Mouse (Mus musculus): ENCODE measurements around the gene 4931409K22Rik. TPM values are rescaled to one million over a fixed set of nuclear protein-coding genes. Genes with fewer than 3 reads are reported as not detected.

The 4931409K22Rik gene
- polyA plus RNA-seq, 1 experiment from 2014 or later, result 0.19 TPM

GRCm38 (mm10) chr5:24591796-24592470 lies 35.3 kb upstream of the 4931409K22Rik start:
- no peaks in the 10 kb centered on the region for H3K9me3 ChIP-seq
- H3K27ac ChIP-seq, result no peak overlapping the region
- no peak overlapping the region for H3K4me2 ChIP-seq
- 50% methylated on average over 24 of the region's 24 CpGs for WGBS
- peaks cover 71% of the 10 kb centered on the region for H3K36me3 ChIP-seq
- H3K9ac ChIP-seq, result peak overlapping the region; percentile 53
- ATAC-seq (ENCODE audit: low FRiP score), result no peak
- no peak overlapping the region for H3K4me3 ChIP-seq
- H3K4me1 ChIP-seq (replicated peaks), result peaks cover 58% of the 10 kb centered on the region
- H3K27me3 ChIP-seq, result peaks cover 20% of the 10 kb centered on the region

- H3K27me3 ChIP-seq, result peaks cover 20% of the 10 kb centered on the region
- H3K27ac ChIP-seq, result no peak overlapping the region
- H3K9ac ChIP-seq, result peak overlapping the region; percentile 35; the same call in 1 of the 2 replicates
- H3K36me3 ChIP-seq, result peaks cover 71% of the 10 kb centered on the region
- H3K4me1 ChIP-seq (replicated peaks), result peaks cover 52% of the 10 kb centered on the region
- H3K4me3 ChIP-seq, result 0 out of 2 replicates have a peak overlapping the region, but pooled peaks have one; percentile 2
- 23% methylated on average over 23 of the region's 23 CpGs for WGBS
- H3K4me2 ChIP-seq, result peak overlapping the region; percentile 21; the same call in 1 of the 2 replicates
- no peak for ATAC-seq (ENCODE audit: low FRiP score)
- H3K9me3 ChIP-seq, result no peaks in the 10 kb centered on the region
Observed at GRCm38 (mm10) chr5:24591268-24591721, 34.7 kb upstream of the 4931409K22Rik start.

GRCm38 (mm10) chr5:24589511-24590500 lies 33.2 kb upstream of the 4931409K22Rik start:
- Histone ChIP-seq H3K9me3 (no peaks in the 10 kb centered on the region), H3K9ac (no peak overlapping the region), H3K4me2 (no peak overlapping the region), H3K27ac (no peak overlapping the region), H3K4me1 (replicated peaks) (peaks cover 42% of the 10 kb centered on the region), H3K36me3 (peaks cover 57% of the 10 kb centered on the region), H3K4me3 (no peak overlapping the region), H3K27me3 (peaks cover 20% of the 10 kb centered on the region)
- WGBS, result 90% methylated on average over 20 of the region's 20 CpGs
- no peak for ATAC-seq (ENCODE audit: low FRiP score)

- peak overlapping the region; percentile 97 for H3K4me2 ChIP-seq
- peak; percentile 33; the same call in 1 of the 2 replicates for ATAC-seq (ENCODE audit: low FRiP score)
- H3K36me3 ChIP-seq, result peaks cover 34% of the 10 kb centered on the region
- 29% methylated on average over 4 of the region's 4 CpGs for WGBS
- peaks cover 40% of the 10 kb centered on the region for H3K4me1 ChIP-seq (replicated peaks)
- peak overlapping the region; percentile 88 for H3K9ac ChIP-seq
- peak overlapping the region; percentile 86 for H3K27ac ChIP-seq
- H3K9me3 ChIP-seq, result no peaks in the 10 kb centered on the region
- peaks cover 16% of the 10 kb centered on the region for H3K27me3 ChIP-seq
- H3K4me3 ChIP-seq, result peak overlapping the region; percentile 86
Observed at GRCm38 (mm10) chr5:24587200-24587577, 30.6 kb upstream of the 4931409K22Rik start.

GRCm38 (mm10) chr5:24586547-24587199 lies 30.1 kb upstream of the 4931409K22Rik start, which contains the start of gene Chpf2:
Chpf2 (plus strand) TSS chr5:24586741.
- no peaks in the 10 kb centered on the region for H3K9me3 ChIP-seq
- peak; percentile 93 for ATAC-seq (ENCODE audit: low FRiP score)
- peaks cover 11% of the 10 kb centered on the region for H3K27me3 ChIP-seq
- WGBS, result 0% methylated on average over 43 of the region's 43 CpGs
- peak within 1 kb of the TSS; percentile 86 for H3K27ac ChIP-seq
- H3K9ac ChIP-seq, result peak within 1 kb of the TSS; percentile 88
- peak within 1 kb of the TSS; percentile 97 for H3K4me2 ChIP-seq
- H3K4me3 ChIP-seq, result peak within 1 kb of the TSS; percentile 86
- peaks cover 29% of the 10 kb centered on the region for H3K36me3 ChIP-seq
- peaks cover 35% of the 10 kb centered on the region for H3K4me1 ChIP-seq (replicated peaks)

- Histone ChIP-seq H3K4me1 (replicated peaks) (peaks cover 29% of the 10 kb centered on the region), H3K9me3 (no peaks in the 10 kb centered on the region), H3K27me3 (peaks cover 7% of the 10 kb centered on the region; the same call in 1 of the 2 replicates), H3K9ac (peak overlapping the region; percentile 88), H3K36me3 (peaks cover 23% of the 10 kb centered on the region), H3K4me2 (peak overlapping the region; percentile 97), H3K27ac (peak overlapping the region; percentile 86), H3K4me3 (peak overlapping the region; percentile 86)
- peak; percentile 57 for ATAC-seq (ENCODE audit: low FRiP score)
- 11% methylated on average over 8 of the region's 8 CpGs for WGBS
Observed at GRCm38 (mm10) chr5:24586106-24586505, 29.5 kb upstream of the 4931409K22Rik start.

GRCm38 (mm10) chr5:24578109-24578963 lies 21.7 kb upstream of the 4931409K22Rik start:
- 65% methylated on average over 6 of the region's 6 CpGs for WGBS
- peak overlapping the region; percentile 83 for H3K27ac ChIP-seq
- peak overlapping the region; percentile 76 for H3K4me3 ChIP-seq
- H3K27me3 ChIP-seq, result no peaks in the 10 kb centered on the region
- H3K4me1 ChIP-seq (replicated peaks), result peaks cover 20% of the 10 kb centered on the region
- H3K4me2 ChIP-seq, result peak overlapping the region; percentile 63
- peaks cover 19% of the 10 kb centered on the region for H3K36me3 ChIP-seq
- ATAC-seq (ENCODE audit: low FRiP score), result no peak
- peak overlapping the region; percentile 64; the same call in 1 of the 2 replicates for H3K9ac ChIP-seq
- no peaks in the 10 kb centered on the region for H3K9me3 ChIP-seq

- H3K9ac ChIP-seq, result peak within 1 kb of the TSS; percentile 81
- under 1% methylated on average over 48 of the region's 48 CpGs for WGBS
- H3K4me2 ChIP-seq, result peak within 1 kb of the TSS; percentile 88
- H3K36me3 ChIP-seq, result peaks cover 28% of the 10 kb centered on the region
- peak; percentile 96 for ATAC-seq (ENCODE audit: low FRiP score)
- no peaks in the 10 kb centered on the region for H3K9me3 ChIP-seq
- peaks cover 20% of the 10 kb centered on the region for H3K4me1 ChIP-seq (replicated peaks)
- H3K27me3 ChIP-seq, result no peaks in the 10 kb centered on the region
- peak within 1 kb of the TSS; percentile 76 for H3K4me3 ChIP-seq
- H3K27ac ChIP-seq, result peak within 1 kb of the TSS; percentile 83
Observed at GRCm38 (mm10) chr5:24577183-24577929, 20.7 kb upstream of the 4931409K22Rik start, which contains the start of gene Abcf2. Abcf2 (minus strand) TSS chr5:24577467.

GRCm38 (mm10) chr5:24576801-24577182 lies 20.2 kb upstream of the 4931409K22Rik start:
- Histone ChIP-seq H3K36me3 (peaks cover 34% of the 10 kb centered on the region), H3K27me3 (no peaks in the 10 kb centered on the region), H3K27ac (peak overlapping the region; percentile 83), H3K9ac (peak overlapping the region; percentile 81), H3K9me3 (no peaks in the 10 kb centered on the region), H3K4me3 (peak overlapping the region; percentile 76), H3K4me2 (peak overlapping the region; percentile 88), H3K4me1 (replicated peaks) (peaks cover 20% of the 10 kb centered on the region)
- under 1% methylated on average over 32 of the region's 32 CpGs for WGBS
- peak; percentile 28 for ATAC-seq (ENCODE audit: low FRiP score)

GRCm38 (mm10) chr5:24575948-24576347 lies 19.3 kb upstream of the 4931409K22Rik start:
- H3K27me3 ChIP-seq, result no peaks in the 10 kb centered on the region
- no peak overlapping the region for H3K9ac ChIP-seq
- peaks cover 43% of the 10 kb centered on the region for H3K36me3 ChIP-seq
- ATAC-seq (ENCODE audit: low FRiP score), result no peak
- 83% methylated on average over 1 of the region's 1 CpGs for WGBS
- peak overlapping the region; percentile 88 for H3K4me2 ChIP-seq
- no peaks in the 10 kb centered on the region for H3K9me3 ChIP-seq
- H3K27ac ChIP-seq, result no peak overlapping the region
- H3K4me3 ChIP-seq, result peak overlapping the region; percentile 76; the same call in 1 of the 2 replicates
- peaks cover 20% of the 10 kb centered on the region for H3K4me1 ChIP-seq (replicated peaks)

Measured in hindbrain, embryonic 13.5 days (tissue).